Mouse (Mus musculus): Measurements from ENCODE around the gene BC030867.
A peak's percentile ranks its signal among the peaks of the same experiment; 100 is the strongest.
"Not testable (repeated sequence)": the region's sequence is repeated elsewhere in the genome, so short reads cannot be mapped to it uniquely, and the experiment has no call there.

BC030867 gene

GRCm38 (mm10) chr11:102249351-102250090, 839 bp downstream of the BC030867 start:
- DNase-seq (ENCODE audit: low read depth) = no peak

DNA sequence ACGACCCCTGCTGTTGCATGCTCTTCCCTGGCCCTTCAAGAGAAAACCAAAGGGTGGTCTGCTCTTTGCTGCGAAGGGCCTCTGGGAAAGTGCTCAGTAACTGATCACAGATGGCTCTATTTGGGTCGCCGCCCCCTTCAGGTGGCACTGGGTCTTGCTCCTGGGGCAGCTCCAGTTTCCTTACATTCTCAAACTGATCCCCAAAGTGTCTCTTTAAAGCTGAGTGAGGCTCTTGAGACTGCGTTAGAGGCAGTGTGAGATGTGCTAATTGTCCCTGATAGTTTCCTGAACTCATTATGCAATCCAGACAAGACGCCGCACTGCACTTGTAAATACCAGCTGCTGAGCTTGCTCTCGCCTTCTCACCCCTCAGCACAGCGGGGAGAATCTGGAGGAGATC, 8.8 kb downstream of the BC030867 start:
- DNase-seq (ENCODE audit: low read depth) = no peak

- no peak for DNase-seq (ENCODE audit: low read depth)
These were observed 9.4 kb downstream of the BC030867 start for GRCm38 (mm10) chr11:102258095-102258494.

DNA sequence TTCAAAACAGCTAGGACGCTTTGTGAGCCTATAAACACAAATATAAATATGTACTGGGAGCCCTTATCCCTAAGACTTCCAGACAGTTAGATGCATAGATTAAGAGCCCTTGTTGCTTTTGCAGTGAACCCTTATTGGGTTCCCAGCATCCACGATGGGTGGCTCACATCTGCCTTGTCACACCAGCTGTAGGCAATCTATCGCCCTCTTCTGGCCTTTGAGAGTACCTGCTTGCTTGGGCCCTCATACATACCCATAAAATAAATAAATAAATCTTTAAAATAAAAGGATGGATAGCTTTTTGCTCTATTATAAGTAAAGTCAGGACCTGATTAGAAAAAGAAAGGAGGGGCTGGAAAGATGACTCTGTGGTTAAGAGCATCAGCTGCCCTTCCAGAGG, 9.8 kb downstream of the BC030867 start:
- peak; percentile 16 for DNase-seq (ENCODE audit: low read depth)

DNA sequence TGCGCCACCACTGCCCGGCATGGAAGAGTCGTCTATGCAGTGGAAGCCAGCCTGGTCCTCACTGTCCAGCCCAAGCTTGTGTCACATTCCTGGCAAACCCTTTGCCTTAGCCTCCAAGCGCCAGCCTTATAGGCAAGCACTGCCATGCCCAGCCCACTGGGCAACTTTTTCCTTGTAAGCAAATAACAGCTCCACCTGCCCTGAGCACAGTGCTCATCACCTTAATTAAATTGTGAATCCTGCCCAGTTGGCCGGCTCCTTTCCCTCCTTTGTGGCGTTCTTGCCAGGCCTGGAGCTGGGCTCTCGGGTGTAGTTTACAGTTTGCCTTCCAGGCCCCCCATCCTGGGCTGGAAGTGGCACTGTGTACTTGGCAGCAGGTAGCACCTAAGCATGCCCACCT, 14.5 kb downstream of the BC030867 start:
- no peak for DNase-seq (ENCODE audit: low read depth)

GRCm38 (mm10) chr11:102265816-102266215, 17.1 kb downstream of the BC030867 start:
- no peak for DNase-seq (ENCODE audit: low read depth)

DNA sequence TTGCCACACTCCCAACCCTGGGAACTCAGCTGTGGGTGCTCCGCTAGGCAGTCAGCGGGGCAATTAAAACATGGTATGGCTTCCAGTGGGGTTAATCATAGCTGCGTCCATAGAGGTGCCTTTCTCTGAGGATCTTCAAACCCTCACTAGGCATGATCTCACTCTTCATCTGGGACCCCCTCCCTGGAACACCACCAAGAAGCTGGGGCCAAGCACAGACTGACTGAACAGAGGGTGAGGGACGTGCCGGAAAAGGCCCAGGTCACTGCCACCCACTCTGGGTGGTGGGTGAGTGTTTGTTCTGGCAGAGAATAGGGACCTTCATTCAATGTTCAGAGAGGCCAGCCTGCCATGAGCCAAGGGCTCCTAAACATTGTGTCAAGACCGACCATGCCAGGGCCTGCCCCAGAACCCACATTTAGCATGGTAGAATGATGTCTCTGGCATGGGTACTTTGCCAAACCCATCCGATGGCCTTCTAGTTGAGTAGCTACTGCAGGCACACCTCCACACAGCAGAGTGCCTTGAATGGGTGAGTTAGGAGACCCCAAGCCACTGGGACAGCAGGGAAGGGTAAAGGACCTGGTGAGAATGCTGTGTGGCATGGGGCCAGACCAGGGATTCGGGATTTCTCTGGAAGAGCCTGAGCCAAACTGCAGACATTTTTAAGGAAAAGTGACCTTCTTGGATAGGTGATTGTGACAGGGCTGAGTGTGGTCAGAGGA, 18.1 kb downstream of the BC030867 start:
- DNase-seq (ENCODE audit: low read depth) = no peak

- DNase-seq (ENCODE audit: low read depth) = peak; percentile 70
These were observed 18.8 kb downstream of the BC030867 start for GRCm38 (mm10) chr11:102267480-102267879.

DNA sequence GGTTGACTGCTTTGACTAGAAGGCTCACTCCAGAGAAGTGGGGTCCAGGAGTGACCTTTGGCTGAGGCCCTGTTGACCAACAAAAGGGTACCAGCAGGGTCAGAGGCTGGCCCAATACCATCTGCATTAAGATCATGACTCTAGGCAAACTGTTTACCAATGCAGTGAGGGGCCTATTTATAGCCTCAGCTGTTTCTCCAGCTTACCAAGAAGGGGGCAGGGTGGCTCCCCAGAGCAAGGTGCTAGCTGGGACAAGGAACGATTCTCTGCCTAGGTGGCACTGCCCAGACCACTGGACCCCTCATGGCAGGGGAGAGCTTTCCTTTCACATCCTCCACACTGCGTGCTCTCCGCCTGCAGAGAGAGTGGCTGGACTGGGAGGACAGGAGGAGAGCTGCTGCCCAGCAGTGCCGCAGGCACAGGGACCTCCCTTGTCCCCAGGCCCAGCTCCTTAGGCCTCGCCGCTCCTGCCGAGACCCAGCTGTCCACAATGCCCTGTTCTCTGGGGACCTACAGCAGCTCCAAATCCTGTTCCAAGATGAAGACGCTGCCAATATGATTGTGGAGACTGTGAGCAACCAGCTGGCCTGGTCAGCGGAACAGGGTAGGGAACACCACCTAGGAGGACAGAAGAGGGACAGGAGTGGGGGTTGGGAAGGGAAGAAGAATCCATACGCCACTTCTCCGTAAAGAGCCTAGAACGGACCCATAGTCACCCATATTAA, 20.0 kb downstream of the BC030867 start, which contains the start of gene Asb16:
TSS of gene Asb16 (plus strand) at position 224 of the 725 bp plus-strand sequence.
- no peak for DNase-seq (ENCODE audit: low read depth)

DNA sequence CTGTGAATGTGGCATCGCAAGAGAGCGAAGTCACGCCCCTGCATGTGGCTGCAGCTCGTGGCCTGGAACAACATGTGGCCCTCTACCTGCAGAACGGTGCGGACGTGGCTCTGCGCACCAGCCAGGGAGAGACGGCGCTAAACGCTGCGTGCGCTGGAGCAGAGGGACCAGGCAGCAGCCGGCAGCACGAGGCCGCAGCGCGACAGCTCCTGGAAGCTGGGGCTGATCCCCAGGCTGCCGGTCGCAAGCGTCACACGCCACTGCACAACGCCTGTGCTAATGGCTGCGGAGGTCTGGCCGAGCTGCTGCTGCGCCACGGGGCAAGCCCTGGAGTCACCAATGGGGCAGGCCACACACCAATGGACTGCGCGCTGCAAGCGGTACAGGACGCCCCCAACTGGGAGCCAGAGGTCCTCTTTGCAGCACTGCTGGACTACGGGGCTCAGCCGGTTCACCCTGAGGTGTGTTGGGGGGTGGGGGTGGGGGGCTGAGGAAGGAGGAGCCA, 27.8 kb downstream of the BC030867 start:
- DNase-seq (ENCODE audit: low read depth) = no peak

- no peak for DNase-seq (ENCODE audit: low read depth)
These were observed 29.1 kb downstream of the BC030867 start for GRCm38 (mm10) chr11:102277754-102278153.

- DNase-seq (ENCODE audit: low read depth) = no peak
These were observed 30.9 kb downstream of the BC030867 start for GRCm38 (mm10) chr11:102279595-102279994.

DNA sequence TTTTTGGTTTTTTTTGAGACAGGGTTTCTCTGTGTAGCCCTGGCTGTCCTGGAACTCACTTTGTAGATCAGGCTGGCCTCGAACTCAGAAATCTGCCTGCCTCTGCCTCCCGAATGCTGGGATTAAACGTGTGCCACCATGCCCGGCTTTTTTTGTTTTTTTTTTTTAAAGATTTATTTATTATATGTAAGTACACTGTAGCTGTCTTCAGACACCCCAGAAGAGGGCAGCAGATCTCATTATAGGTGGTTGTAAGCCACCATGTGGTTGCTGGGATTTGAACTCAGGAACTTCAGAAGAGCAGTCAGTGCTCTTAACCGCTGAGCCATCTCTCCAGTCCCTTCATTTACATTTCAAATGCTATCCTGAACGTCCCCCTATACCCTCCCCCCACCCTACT, 31.6 kb downstream of the BC030867 start:
- DNase-seq (ENCODE audit: low read depth) = not testable (repeated sequence)

DNA sequence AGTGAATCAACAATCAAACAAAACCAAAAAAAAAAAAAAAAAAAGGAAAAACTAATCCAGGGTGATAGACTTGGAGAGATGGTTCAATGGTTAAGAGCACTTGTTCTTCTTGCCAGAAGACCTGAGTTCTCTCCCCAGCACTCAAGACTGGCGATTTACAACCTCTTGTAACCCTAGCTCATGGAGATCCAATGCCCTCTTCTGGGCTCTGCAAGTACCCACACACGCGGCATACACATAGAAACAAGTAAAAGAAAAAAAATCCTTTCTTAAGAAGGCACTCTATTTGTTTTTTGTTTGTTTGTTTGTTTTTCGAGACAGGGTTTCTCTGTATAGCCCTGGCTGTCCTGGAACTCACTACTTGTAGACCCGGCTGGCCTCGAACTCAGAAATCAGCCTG, 35.2 kb downstream of the BC030867 start:
- peak; percentile 49 for DNase-seq (ENCODE audit: low read depth)

GRCm38 (mm10) chr11:102284501-102285094, 35.9 kb downstream of the BC030867 start, which contains the start of gene Tmub2:
Gene Tmub2, plus strand, starts transcription at chr11:102284931.
- peak; percentile 99 for DNase-seq (ENCODE audit: low read depth)

- DNase-seq (ENCODE audit: low read depth) = no peak
These were observed 36.6 kb downstream of the BC030867 start for GRCm38 (mm10) chr11:102285095-102285834.

- DNase-seq (ENCODE audit: low read depth) = no peak
These were observed 38.8 kb downstream of the BC030867 start for GRCm38 (mm10) chr11:102287485-102287884.

DNA sequence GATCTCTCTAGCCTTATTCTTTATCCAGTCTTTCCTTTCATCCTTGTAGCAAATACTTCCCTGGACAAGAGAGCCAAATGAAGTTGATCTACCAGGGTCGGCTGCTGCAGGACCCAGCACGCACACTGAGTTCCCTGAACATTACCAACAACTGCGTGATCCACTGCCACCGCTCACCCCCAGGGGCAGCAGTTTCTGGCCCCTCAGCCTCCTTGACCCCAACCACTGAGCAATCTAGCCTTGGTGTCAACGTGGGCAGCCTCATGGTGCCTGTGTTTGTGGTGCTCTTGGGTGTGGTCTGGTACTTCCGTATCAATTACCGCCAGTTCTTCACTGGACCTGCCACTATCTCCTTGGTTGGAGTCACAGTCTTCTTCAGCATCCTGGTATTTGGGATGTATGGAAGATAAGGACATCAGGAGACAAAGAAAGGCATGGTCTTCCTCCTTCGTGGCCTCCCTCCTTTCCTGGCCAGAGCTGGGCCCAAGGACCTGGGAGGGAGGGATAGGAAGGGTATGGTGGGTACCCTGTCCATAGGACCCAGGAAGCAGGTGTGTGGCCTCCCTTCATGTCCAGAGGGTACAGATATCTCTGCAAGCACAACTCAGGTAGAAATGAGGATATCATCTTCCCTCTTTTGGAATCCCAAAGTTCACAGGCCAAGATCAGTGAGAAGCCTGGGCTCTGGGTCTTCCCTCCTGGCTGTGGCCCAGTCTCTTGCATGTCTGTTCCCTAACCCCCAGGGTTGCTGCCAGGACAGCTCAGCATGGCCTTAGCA, 39.5 kb downstream of the BC030867 start:
- no peak for DNase-seq (ENCODE audit: low read depth)

- no peak for DNase-seq (ENCODE audit: low read depth)
These were observed 40.2 kb downstream of the BC030867 start for GRCm38 (mm10) chr11:102288913-102289312.

DNA sequence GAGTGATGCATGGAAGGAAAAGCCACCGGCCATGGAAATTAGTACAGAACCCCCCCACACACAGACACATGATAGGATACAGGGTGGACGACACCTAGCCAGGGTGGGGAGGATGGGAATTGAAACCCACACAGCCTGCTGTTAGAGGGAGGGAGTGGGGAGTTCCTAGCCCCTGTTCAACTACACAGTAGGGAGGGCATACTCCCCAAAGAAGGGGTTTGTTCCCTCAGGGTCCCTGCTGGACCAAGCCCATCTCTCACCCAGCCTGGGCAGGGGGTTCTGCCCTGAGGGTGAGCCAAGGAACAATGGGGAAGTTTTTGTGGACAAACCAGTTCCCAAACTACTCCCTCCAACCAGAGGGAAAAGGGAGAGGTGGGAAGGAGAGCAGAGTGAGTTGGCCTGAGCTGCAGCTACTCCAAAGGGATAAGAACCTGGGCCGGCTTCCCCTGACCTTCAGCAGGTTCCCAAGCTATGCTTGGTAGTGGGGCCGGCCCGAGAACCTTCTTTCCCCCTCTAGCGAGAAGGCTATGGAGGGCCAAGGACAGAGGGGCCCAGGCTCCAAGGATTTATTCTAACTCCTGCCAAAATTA, 40.9 kb downstream of the BC030867 start:
- no peak for DNase-seq (ENCODE audit: low read depth)
